Comparison of ENCODE assay signal across 8 mouse cellular contexts in genomic region chr3:88324951-88325405, GRCm38 (mm10). TPM values are rescaled to one million over a fixed set of nuclear protein-coding genes. Genes with fewer than 3 reads are reported as not detected.
DNase-seq lines count a peak whose midpoint lies in the region; ATAC-seq and TF ChIP-seq lines count a peak whose summit lies in the region.

TSS of gene Glmp (plus strand) at chr3:88325023.

- peak within 1 kb of the TSS in 1 of 2 experiments; percentile 52; a peak in 2 of 4 replicates for H3K27ac ChIP-seq in heart, embryonic 14.5 days (replicated peaks in 1 of 2; ENCODE audit: control insufficient read depth in 1 of 2, insufficient read depth in 1 of 2, low read depth in 2 of 2, low read length in 2 of 2)
- H3K27ac ChIP-seq in liver, embryonic 13.5 days = peak within 1 kb of the TSS; percentile 67
- H3K27ac ChIP-seq in stomach, postnatal 0 days (replicated peaks) = peak within 1 kb of the TSS; percentile 41; the same call in 1 of the 2 replicates

- TF ChIP-seq CTCF in stomach, postnatal 0 days (IDR thresholded peaks at IDR 0.05; ENCODE audit: low read depth) = no peak

- TF ChIP-seq EP300 in stomach, postnatal 0 days (optimal IDR thresholded peaks at IDR 0.05) = no peak

- H3K4me1 ChIP-seq in heart, embryonic 14.5 days (ENCODE audit: control insufficient read depth in 2 of 2, insufficient read depth in 2 of 2, low read length in 2 of 2) = peaks cover 4 to 14% of the 10 kb centered on the region in 2 experiments; a peak in 3 of 4 replicates
- H3K4me1 ChIP-seq in liver, embryonic 13.5 days (replicated peaks) = peaks cover 20% of the 10 kb centered on the region
- H3K4me1 ChIP-seq in stomach, postnatal 0 days (replicated peaks; ENCODE audit: control insufficient read depth, insufficient read depth) = peaks cover 3% of the 10 kb centered on the region; the same call in 1 of the 2 replicates

- H3K4me3 ChIP-seq in heart, embryonic 14.5 days (ENCODE audit: control insufficient read depth in 1 of 2, insufficient read depth in 1 of 2, low read depth in 1 of 2, low read length in 2 of 2) = peak within 1 kb of the TSS; percentile 60 to 86
- peak within 1 kb of the TSS; percentile 79 for H3K4me3 ChIP-seq in liver, embryonic 13.5 days (replicated peaks)
- H3K4me3 ChIP-seq in stomach, postnatal 0 days (ENCODE audit: low read depth, low read length) = peak within 1 kb of the TSS; percentile 79

- peak; percentile 87 for ATAC-seq in erythroid progenitor cell, adult 5-6 weeks (replicated peaks; ENCODE audit: low FRiP score, poor library complexity, severe bottlenecking)
- peak; percentile 37 for ATAC-seq in heart, embryonic 14.5 days (ENCODE audit: insufficient number of reproducible peaks, insufficient read depth, low FRiP score, low read depth)
- ATAC-seq in liver, embryonic 13.5 days (ENCODE audit: low read depth) = peak; percentile 82
- ATAC-seq in stomach, postnatal 0 days (ENCODE audit: low FRiP score, low TSS enrichment) = peak; percentile 78

- H3K36me3 ChIP-seq in heart, embryonic 14.5 days (ENCODE audit: control insufficient read depth, insufficient read depth, low read length) = peaks cover 70% of the 10 kb centered on the region
- H3K36me3 ChIP-seq in liver, embryonic 13.5 days = peaks cover 60% of the 10 kb centered on the region
- H3K36me3 ChIP-seq in stomach, postnatal 0 days (ENCODE audit: control insufficient read depth, insufficient read depth, low read length) = peaks cover 22% of the 10 kb centered on the region

- peak within 1 kb of the TSS; percentile 92 for H3K4me2 ChIP-seq in heart, embryonic 14.5 days (ENCODE audit: low read length)
- peak within 1 kb of the TSS; percentile 89 for H3K4me2 ChIP-seq in liver, embryonic 13.5 days
- peak within 1 kb of the TSS; percentile 91 for H3K4me2 ChIP-seq in stomach, postnatal 0 days (replicated peaks; ENCODE audit: low read depth)

- H3K27me3 ChIP-seq in heart, embryonic 14.5 days (ENCODE audit: control insufficient read depth, insufficient read depth, low read length) = no peaks in the 10 kb centered on the region
- H3K27me3 ChIP-seq in liver, embryonic 13.5 days = no peaks in the 10 kb centered on the region
- no peaks in the 10 kb centered on the region for H3K27me3 ChIP-seq in stomach, postnatal 0 days (ENCODE audit: control insufficient read depth, insufficient read depth, low read length)

- H3K9ac ChIP-seq in heart, embryonic 14.5 days (ENCODE audit: low read length) = peak within 1 kb of the TSS; percentile 92
- peak within 1 kb of the TSS; percentile 83 for H3K9ac ChIP-seq in liver, embryonic 13.5 days
- peak within 1 kb of the TSS; percentile 76 for H3K9ac ChIP-seq in stomach, postnatal 0 days (ENCODE audit: low read length)

- WGBS in heart, embryonic 14.5 days = 1% methylated on average over 10 of the region's 10 CpGs
- WGBS in liver, embryonic 13.5 days (ENCODE audit: insufficient replicate concordance) = under 1% methylated on average over 10 of the region's 10 CpGs
- under 1% methylated on average over 10 of the region's 10 CpGs for WGBS in stomach, postnatal 0 days

- peak; percentile 23 to 31 for DNase-seq in CD8-positive naive resting alpha-beta T cell, adult 2 months (ENCODE audit: low read depth in 2 of 2, low spot score in 2 of 2)
- peak; percentile 52 for DNase-seq in brain, embryonic 18.5 days (ENCODE audit: low read depth, low spot score)
- DNase-seq in kidney, postnatal 10 days = peak; percentile 78
- peak; percentile 41 for DNase-seq in liver, embryonic 13.5 days
- peak; percentile 24 to 36 for DNase-seq in natural killer cell, adult 2 months (ENCODE audit: low spot score in 2 of 2)
- peak; percentile 68 for DNase-seq in stomach, postnatal 0 days (ENCODE audit: low spot score)

- no peaks in the 10 kb centered on the region for H3K9me3 ChIP-seq in heart, embryonic 14.5 days (ENCODE audit: control insufficient read depth, low read length)
- no peaks in the 10 kb centered on the region for H3K9me3 ChIP-seq in liver, embryonic 13.5 days (replicated peaks)
- H3K9me3 ChIP-seq in stomach, postnatal 0 days (ENCODE audit: control insufficient read depth, low read length) = no peaks in the 10 kb centered on the region

RNA-seq across cellular contexts. Expression of gene Glmp, which starts in this region (rescaled TPM):
- total RNA-seq in erythroid progenitor cell, adult 5-6 weeks (2015; ENCODE audit: low replicate concordance) = 17.7 and 47.4 TPM in 2 replicates
- 5.0 and 10.4 TPM in 2 replicates for total RNA-seq in erythroid progenitor cell, adult 5-6 weeks (2017; ENCODE audit: low replicate concordance)
- polyA plus RNA-seq in heart, embryonic 14.5 days (2014; fragmentation: Nextera tagmentation; extraction: Ambion mirVana) = 98.1 and 126 TPM in 2 replicates
- polyA plus RNA-seq in liver, embryonic 13.5 days (2015; fragmentation: Nextera tagmentation; extraction: Ambion mirVana) = 89.4 and 92.9 TPM in 2 replicates
- polyA plus RNA-seq in stomach, postnatal 0 days (2015; fragmentation: Nextera tagmentation; extraction: Ambion mirVana) = 161 and 166 TPM in 2 replicates

Comparison
In these comparisons a context has a peak if more than half of its experiments do, and no peak if none do; other contexts are left out.
1. DNase-seq: peak in every context shown above with its lines; median percentile 78 in kidney, postnatal 10 days; 68 in stomach, postnatal 0 days; 52 in brain, embryonic 18.5 days; 41 in liver, embryonic 13.5 days; 30 in natural killer cell, adult 2 months; 27 in CD8-positive naive resting alpha-beta T cell, adult 2 months.
2. ATAC-seq: peak in every context shown above with its lines; median percentile 87 in erythroid progenitor cell, adult 5-6 weeks; 82 in liver, embryonic 13.5 days; 78 in stomach, postnatal 0 days; 37 in heart, embryonic 14.5 days.